In the genomic region with DNA sequence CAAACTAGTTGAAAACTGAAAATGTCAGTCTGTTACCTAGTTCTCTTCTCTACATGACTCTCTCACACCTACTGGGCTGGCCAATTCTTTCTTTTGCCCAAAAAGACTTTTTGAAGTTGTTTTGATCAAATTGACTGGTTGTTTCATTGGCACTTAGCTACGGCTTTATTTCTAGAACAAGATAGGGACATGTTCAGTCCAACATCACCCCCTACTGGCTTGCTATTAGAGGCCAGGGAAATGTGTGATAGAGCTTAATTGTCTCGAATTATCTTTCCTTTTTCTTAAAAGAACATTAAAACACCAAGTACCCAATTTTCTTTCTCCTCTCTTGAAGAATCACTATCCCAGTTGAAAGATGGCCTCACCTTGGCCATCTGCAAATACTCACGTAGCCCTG, we compare ENCODE assay signal across 7 mouse cellular contexts.
DNase-seq lines count a peak whose midpoint lies in the region; ATAC-seq and TF ChIP-seq lines count a peak whose summit lies in the region.

No protein-coding gene starts in this region.

- H3K36me3 ChIP-seq in hindbrain, embryonic 14.5 days (replicated peaks; ENCODE audit: control insufficient read depth, insufficient read depth) = no peaks in the 10 kb centered on the region
- H3K36me3 ChIP-seq in hindbrain, embryonic 13.5 days = no peaks in the 10 kb centered on the region
- H3K36me3 ChIP-seq in E14TG2a.4 (ENCODE audit: insufficient read depth, low read length) = no peaks in the 10 kb centered on the region

- 0 out of 2 replicates have a peak, but pooled peaks have one; percentile 10 for TF ChIP-seq CTCF in E14TG2a.4 (conservative IDR thresholded peaks at IDR 0.05; ENCODE audit: low read length)

- no peak overlapping the region for H3K4me2 ChIP-seq in hindbrain, embryonic 14.5 days (replicated peaks)
- H3K4me2 ChIP-seq in hindbrain, embryonic 13.5 days = no peak overlapping the region

- H3K9ac ChIP-seq in hindbrain, embryonic 14.5 days = no peak overlapping the region
- H3K9ac ChIP-seq in hindbrain, embryonic 13.5 days = no peak overlapping the region

- ATAC-seq in hindbrain, embryonic 14.5 days (ENCODE audit: low FRiP score) = no peak
- no peak for ATAC-seq in hindbrain, embryonic 13.5 days (ENCODE audit: low FRiP score)
- ATAC-seq in monocyte, adult 5-6 weeks (replicated peaks; ENCODE audit: insufficient number of reproducible peaks, low FRiP score, low TSS enrichment, poor library complexity, severe bottlenecking) = no peak

- H3K4me3 ChIP-seq in hindbrain, embryonic 14.5 days (replicated peaks; ENCODE audit: low read length) = no peak overlapping the region
- no peak overlapping the region for H3K4me3 ChIP-seq in hindbrain, embryonic 13.5 days
- H3K4me3 ChIP-seq in E14TG2a.4 (replicated peaks; ENCODE audit: low read length) = no peak overlapping the region

- intact Hi-C loops in gastrocnemius, postnatal 14 days (cut with DNase I; ENCODE audit: low total_unique reads) = loop anchor here (10.0 kb wide), 1 partner anchor 862 kb away; no protein-coding TSS in a partner anchor

- no peaks in the 10 kb centered on the region for H3K4me1 ChIP-seq in hindbrain, embryonic 14.5 days (replicated peaks; ENCODE audit: control insufficient read depth, insufficient read depth, low read length)
- H3K4me1 ChIP-seq in hindbrain, embryonic 13.5 days (replicated peaks) = no peaks in the 10 kb centered on the region
- H3K4me1 ChIP-seq in E14TG2a.4 (replicated peaks; ENCODE audit: low read depth, low read length) = no peaks in the 10 kb centered on the region

- peaks cover 14% of the 10 kb centered on the region for H3K27me3 ChIP-seq in hindbrain, embryonic 14.5 days (ENCODE audit: control insufficient read depth, insufficient read depth, low read length)
- peaks cover 30% of the 10 kb centered on the region; the same call in 1 of the 2 replicates for H3K27me3 ChIP-seq in hindbrain, embryonic 13.5 days
- H3K27me3 ChIP-seq in E14TG2a.4 (ENCODE audit: insufficient read depth, low read length) = no peaks in the 10 kb centered on the region

- no peak overlapping the region for H3K27ac ChIP-seq in hindbrain, embryonic 14.5 days
- no peak overlapping the region for H3K27ac ChIP-seq in hindbrain, embryonic 13.5 days

- WGBS in hindbrain, embryonic 14.5 days = 45% methylated on average over 3 of the region's 3 CpGs
- 55% methylated on average over 3 of the region's 3 CpGs for WGBS in hindbrain, embryonic 13.5 days

- DNase-seq in hindbrain, embryonic 14.5 days (ENCODE audit: low spot score) = peak; percentile 68
- DNase-seq in adrenal gland, postnatal 10 days = peak; percentile 27
- peak; percentile 7 for DNase-seq in layer of hippocampus, adult 9-11 months
- DNase-seq in gastrocnemius, postnatal 14 days = no peak

- no peaks in the 10 kb centered on the region for H3K9me3 ChIP-seq in hindbrain, embryonic 14.5 days (ENCODE audit: control insufficient read depth, low read length)
- H3K9me3 ChIP-seq in hindbrain, embryonic 13.5 days = no peaks in the 10 kb centered on the region
- no peaks in the 10 kb centered on the region for H3K9me3 ChIP-seq in E14TG2a.4 (ENCODE audit: low read length)
